Mouse (Mus musculus) neural tube, embryonic 14.5 days (tissue): Measurements from ENCODE around the gene Uba7. TPM values are rescaled to one million over a fixed set of nuclear protein-coding genes. Genes with fewer than 3 reads are reported as not detected.

Experiments
- ATAC-seq: fragments of 200-750 bp; cut with Nextera tagmentation; 2 replicates; pipeline ENCODE4 v1.8.0; 2017; ENCODE audit warnings: low read depth, mild to moderate bottlenecking, moderate TSS enrichment, moderate library complexity
- H3K27ac ChIP-seq: fragments of 300-500 bp; sonication (generic); 2 replicates; pipeline ENCODE4 v1.5.1; 2014; ENCODE audit warnings: low read depth, mild to moderate bottlenecking, control low read depth, low read length, moderate library complexity, mixed read lengths
- H3K27me3 ChIP-seq: fragments of 300-500 bp; sonication (generic); 2 replicates; pipeline ENCODE4 v1.6.1; 2014; ENCODE audit warnings: low read length; ENCODE audit not compliant: control insufficient read depth, insufficient read depth
- H3K36me3 ChIP-seq: fragments of 300-500 bp; sonication (generic); 2 replicates; pipeline ENCODE4 v1.6.1; 2014; ENCODE audit warnings: low read length, mixed read lengths; ENCODE audit not compliant: control insufficient read depth, insufficient read depth
- H3K4me1 ChIP-seq: fragments of 300-500 bp; sonication (generic); 2 replicates; pipeline ENCODE4 v1.6.1; 2014; ENCODE audit warnings: low read length; ENCODE audit not compliant: control insufficient read depth, insufficient read depth
- H3K4me2 ChIP-seq: fragments of 300-500 bp; sonication (generic); 2 replicates; pipeline ENCODE4 v1.6.1; 2014; ENCODE audit warnings: mild to moderate bottlenecking, low read depth, low read length, control low read depth
- H3K4me3 ChIP-seq: fragments of 300-500 bp; sonication (generic); 2 replicates; pipeline ENCODE4 v1.5.1; 2014; ENCODE audit warnings: low read depth, low read length, control low read depth, mixed read lengths
- H3K9ac ChIP-seq: fragments of 300-500 bp; sonication (generic); replicated peaks from 2 replicates; pipeline ENCODE4 v1.6.1; 2014; ENCODE audit warnings: low read depth, mild to moderate bottlenecking, control low read depth, low read length, mixed read lengths
- H3K9me3 ChIP-seq: fragments of 300-500 bp; sonication (generic); 2 replicates; pipeline ENCODE4 v1.6.1; 2016; ENCODE audit warnings: low read length; ENCODE audit not compliant: control insufficient read depth
- WGBS: fragments of 180-500 bp; shearing (Covaris S2); extraction: QIAGEN DNeasy Blood & Tissue Kit; methylation state at CpG from one replicate; pipeline ENCODE4 v1.1.7; 2014; 5-methylcytosine and 5-hydroxymethylcytosine counted together
- polyA plus RNA-seq: library from polyadenylated mRNA; unstranded; fragments of >200 nt; fragmentation: Nextera tagmentation; extraction: Ambion mirVana; gene quantifications from 2 replicates; pipeline ENCODE4 v1.2.1, GENCODE M21; 2014

The Uba7 gene
- polyA plus RNA-seq, 1 experiment from 2014 or later: 2.0 TPM

GRCm38 (mm10) chr9:107936215-107936822 lies 39.0 kb upstream of the Uba7 start:
- H3K4me3 ChIP-seq: peak overlapping the region; percentile 43
- H3K27ac ChIP-seq: no peak overlapping the region
- H3K9me3 ChIP-seq: no peaks in the 10 kb centered on the region
- peak; percentile 60 for ATAC-seq
- peak overlapping the region; percentile 81 for H3K4me2 ChIP-seq
- WGBS: under 1% methylated on average over 29 of the region's 29 CpGs
- no peaks in the 10 kb centered on the region for H3K36me3 ChIP-seq
- peaks cover 13% of the 10 kb centered on the region for H3K4me1 ChIP-seq
- no peaks in the 10 kb centered on the region; the same call in 1 of the 2 replicates for H3K27me3 ChIP-seq
- peak overlapping the region; percentile 59 for H3K9ac ChIP-seq

GRCm38 (mm10) chr9:107936831-107937230 lies 38.5 kb upstream of the Uba7 start:
- Histone ChIP-seq H3K9me3 (no peaks in the 10 kb centered on the region), H3K4me1 (peaks cover 13% of the 10 kb centered on the region), H3K27ac (no peak overlapping the region), H3K9ac (peak overlapping the region; percentile 59), H3K27me3 (no peaks in the 10 kb centered on the region; the same call in 1 of the 2 replicates), H3K4me3 (peak overlapping the region; percentile 43), H3K36me3 (no peaks in the 10 kb centered on the region), H3K4me2 (peak overlapping the region; percentile 81)
- ATAC-seq: peak; percentile 12; the same call in 1 of the 2 replicates
- WGBS: 7% methylated on average over 3 of the region's 3 CpGs

- H3K27ac ChIP-seq: no peak overlapping the region
- WGBS: 90% methylated on average over 31 of the region's 31 CpGs
- no peak for ATAC-seq
Observed at GRCm38 (mm10) chr9:107947241-107948194, 27.8 kb upstream of the Uba7 start.

GRCm38 (mm10) chr9:107949184-107949921 lies 26.0 kb upstream of the Uba7 start:
- peaks cover 3% of the 10 kb centered on the region; the same call in 1 of the 2 replicates for H3K36me3 ChIP-seq
- H3K4me2 ChIP-seq: no peak overlapping the region
- H3K4me1 ChIP-seq: 0 out of 2 replicates have a peak, but pooled peaks cover 4% of the 10 kb centered on the region
- no peak overlapping the region for H3K9ac ChIP-seq
- ATAC-seq: no peak
- H3K4me3 ChIP-seq: no peak overlapping the region
- WGBS: 84% methylated on average over 13 of the region's 13 CpGs
- H3K9me3 ChIP-seq: no peaks in the 10 kb centered on the region
- no peaks in the 10 kb centered on the region for H3K27me3 ChIP-seq
- H3K27ac ChIP-seq: no peak overlapping the region

More at GRCm38 (mm10) chr9:107947241-107948194, 27.8 kb upstream of the Uba7 start:
- H3K4me2 ChIP-seq: no peak overlapping the region
- H3K4me1 ChIP-seq: 0 out of 2 replicates have a peak, but pooled peaks cover 4% of the 10 kb centered on the region
- H3K36me3 ChIP-seq: peaks cover 3% of the 10 kb centered on the region; the same call in 1 of the 2 replicates
- no peak overlapping the region for H3K9ac ChIP-seq
- H3K4me3 ChIP-seq: no peak overlapping the region
- H3K27me3 ChIP-seq: no peaks in the 10 kb centered on the region
- H3K9me3 ChIP-seq: no peaks in the 10 kb centered on the region

GRCm38 (mm10) chr9:107949922-107950235 lies 25.4 kb upstream of the Uba7 start, which contains the start of gene Traip:
TSS of gene Traip (plus strand) at chr9:107950136.
- Histone ChIP-seq H3K27me3 (no peaks in the 10 kb centered on the region), H3K4me2 (peak within 1 kb of the TSS; percentile 84), H3K27ac (peak within 1 kb of the TSS; percentile 87), H3K36me3 (peaks cover 3% of the 10 kb centered on the region; the same call in 1 of the 2 replicates), H3K4me1 (0 out of 2 replicates have a peak, but pooled peaks cover 4% of the 10 kb centered on the region), H3K4me3 (peak within 1 kb of the TSS; percentile 39), H3K9ac (peak within 1 kb of the TSS; percentile 55), H3K9me3 (no peaks in the 10 kb centered on the region)
- no peak for ATAC-seq
- 90% methylated on average over 10 of the region's 10 CpGs for WGBS

GRCm38 (mm10) chr9:107950460-107951355 lies 24.6 kb upstream of the Uba7 start:
- WGBS: 10% methylated on average over 45 of the region's 45 CpGs
- no peaks in the 10 kb centered on the region for H3K9me3 ChIP-seq
- peaks cover 3% of the 10 kb centered on the region; the same call in 1 of the 2 replicates for H3K36me3 ChIP-seq

GRCm38 (mm10) chr9:107955613-107956289 lies 19.6 kb upstream of the Uba7 start:
- no peak for ATAC-seq
- H3K9ac ChIP-seq: no peak overlapping the region
- no peak overlapping the region for H3K4me3 ChIP-seq
- H3K4me1 ChIP-seq: 0 out of 2 replicates have a peak, but pooled peaks cover 4% of the 10 kb centered on the region
- H3K27me3 ChIP-seq: no peaks in the 10 kb centered on the region
- H3K4me2 ChIP-seq: no peak overlapping the region
- H3K9me3 ChIP-seq: no peaks in the 10 kb centered on the region
- no peaks in the 10 kb centered on the region for H3K36me3 ChIP-seq
- 78% methylated on average over 6 of the region's 6 CpGs for WGBS
- no peak overlapping the region for H3K27ac ChIP-seq

More at GRCm38 (mm10) chr9:107950460-107951355, 24.6 kb upstream of the Uba7 start:
- Histone ChIP-seq H3K27ac (peak overlapping the region; percentile 87), H3K4me3 (peak overlapping the region; percentile 39), H3K27me3 (no peaks in the 10 kb centered on the region), H3K4me2 (peak overlapping the region; percentile 84), H3K4me1 (0 out of 2 replicates have a peak, but pooled peaks cover 4% of the 10 kb centered on the region), H3K9ac (peak overlapping the region; percentile 55)
- peak; percentile 96 for ATAC-seq
